Mouse (Mus musculus) stomach, embryonic 16.5 days (tissue): Measurements from ENCODE around the gene Sfmbt1. TPM values are rescaled to one million over a fixed set of nuclear protein-coding genes. Genes with fewer than 3 reads are reported as not detected.

Experiments
- ATAC-seq: fragments of 200-750 bp; cut with Nextera tagmentation; 2 replicates; pipeline ENCODE4 v1.8.0; 2017; ENCODE audit warnings: moderate number of reproducible peaks, moderate TSS enrichment; ENCODE audit not compliant: insufficient read depth, low FRiP score
- H3K27ac ChIP-seq: fragments of 300-500 bp; sonication (generic); 2 replicates; pipeline ENCODE4 v1.5.1; 2014; ENCODE audit warnings: low read length
- H3K27me3 ChIP-seq: fragments of 300-500 bp; sonication (generic); 2 replicates; pipeline ENCODE4 v1.6.1; 2014; ENCODE audit warnings: low read length, control low read depth, mixed read lengths; ENCODE audit not compliant: control insufficient read depth, insufficient read depth
- H3K36me3 ChIP-seq: fragments of 300-500 bp; sonication (generic); 2 replicates; pipeline ENCODE4 v1.6.1; 2014; ENCODE audit warnings: low read length; ENCODE audit not compliant: control insufficient read depth, insufficient read depth
- H3K4me1 ChIP-seq: fragments of 300-500 bp; sonication (generic); 2 replicates; pipeline ENCODE4 v1.6.1; 2014; ENCODE audit warnings: low read length, control low read depth, mixed read lengths; ENCODE audit not compliant: control insufficient read depth, insufficient read depth
- H3K4me2 ChIP-seq: fragments of 300-500 bp; sonication (generic); 2 replicates; pipeline ENCODE4 v1.6.1; 2014; ENCODE audit warnings: low read depth, low read length, mixed read lengths
- H3K4me3 ChIP-seq: fragments of 300-500 bp; sonication (generic); replicated peaks from 2 replicates; pipeline ENCODE4 v1.5.1; 2014; ENCODE audit warnings: mild to moderate bottlenecking, low read length
- H3K9ac ChIP-seq: fragments of 300-500 bp; sonication (generic); 2 replicates; pipeline ENCODE4 v1.6.1; 2014; ENCODE audit warnings: low read length
- H3K9me3 ChIP-seq: fragments of 300-500 bp; sonication (generic); replicated peaks from 2 replicates; pipeline ENCODE4 v1.6.1; 2016; ENCODE audit warnings: low read length, control low read depth; ENCODE audit not compliant: control insufficient read depth
- WGBS: fragments of 180-500 bp; shearing (Covaris S2); extraction: QIAGEN DNeasy Blood & Tissue Kit; methylation state at CpG from one replicate; pipeline ENCODE4 v1.1.7; 2014; 5-methylcytosine and 5-hydroxymethylcytosine counted together
- polyA plus RNA-seq: library from polyadenylated mRNA; unstranded; fragments of >200 nt; fragmentation: Nextera tagmentation; extraction: Ambion mirVana; gene quantifications from 2 replicates; pipeline ENCODE4 v1.2.1, GENCODE M21; 2015

Sfmbt1 gene
- polyA plus RNA-seq, 1 experiment from 2014 or later: 10.2 TPM

DNA sequence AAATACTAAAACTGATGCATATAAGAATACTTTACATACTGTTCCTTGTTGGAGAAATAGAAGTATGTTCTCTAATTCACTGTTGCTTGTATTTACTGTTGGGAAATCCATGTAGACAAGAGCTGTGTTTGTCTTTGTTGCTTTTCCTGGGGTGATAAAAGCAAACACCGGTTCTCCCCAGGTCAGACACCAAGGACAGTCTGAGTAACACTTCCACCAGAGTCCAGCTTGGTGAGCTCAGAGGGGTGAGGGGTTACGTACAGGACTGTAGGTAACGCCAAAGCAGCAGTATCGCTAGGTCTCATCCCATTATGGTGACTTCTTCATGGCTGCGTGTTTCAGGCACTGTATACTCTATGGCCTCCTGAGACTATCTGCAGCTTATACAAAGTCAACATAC is 20.0 kb downstream of the Sfmbt1 start:
- no peak overlapping the region for H3K9ac ChIP-seq
- H3K4me3 ChIP-seq: no peak overlapping the region
- H3K27me3 ChIP-seq: no peaks in the 10 kb centered on the region
- no peaks in the 10 kb centered on the region for H3K36me3 ChIP-seq
- H3K9me3 ChIP-seq: no peaks in the 10 kb centered on the region
- H3K4me2 ChIP-seq: no peak overlapping the region
- WGBS: 92% methylated on average over 5 of the region's 5 CpGs
- H3K27ac ChIP-seq: no peak overlapping the region
- no peaks in the 10 kb centered on the region for H3K4me1 ChIP-seq
- ATAC-seq: no peak

DNA sequence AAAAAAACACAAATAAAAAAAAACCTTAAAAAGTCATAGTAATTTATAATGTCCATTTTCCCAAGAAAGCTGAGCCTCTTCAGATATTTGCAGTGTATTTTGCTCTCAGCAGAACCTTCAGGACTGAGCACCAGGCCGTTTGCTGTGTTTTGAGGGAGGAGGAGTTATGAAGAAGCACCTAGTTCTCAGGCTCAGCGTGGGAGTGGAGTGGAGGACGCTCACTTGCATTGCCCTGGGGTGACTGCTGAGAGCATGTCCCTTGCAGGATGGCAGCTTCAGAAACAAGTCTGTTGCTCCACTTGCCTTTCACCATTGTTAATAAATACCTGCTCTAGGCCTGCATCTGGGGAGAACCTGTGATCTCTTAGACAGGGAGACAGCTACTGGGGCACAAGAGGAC is 21.2 kb downstream of the Sfmbt1 start:
- Histone ChIP-seq H3K9me3 (no peaks in the 10 kb centered on the region), H3K4me2 (no peak overlapping the region), H3K27me3 (no peaks in the 10 kb centered on the region), H3K27ac (no peak overlapping the region), H3K36me3 (no peaks in the 10 kb centered on the region), H3K4me1 (no peaks in the 10 kb centered on the region), H3K4me3 (no peak overlapping the region), H3K9ac (no peak overlapping the region)
- WGBS: 70% methylated on average over 3 of the region's 3 CpGs
- ATAC-seq: no peak

DNA sequence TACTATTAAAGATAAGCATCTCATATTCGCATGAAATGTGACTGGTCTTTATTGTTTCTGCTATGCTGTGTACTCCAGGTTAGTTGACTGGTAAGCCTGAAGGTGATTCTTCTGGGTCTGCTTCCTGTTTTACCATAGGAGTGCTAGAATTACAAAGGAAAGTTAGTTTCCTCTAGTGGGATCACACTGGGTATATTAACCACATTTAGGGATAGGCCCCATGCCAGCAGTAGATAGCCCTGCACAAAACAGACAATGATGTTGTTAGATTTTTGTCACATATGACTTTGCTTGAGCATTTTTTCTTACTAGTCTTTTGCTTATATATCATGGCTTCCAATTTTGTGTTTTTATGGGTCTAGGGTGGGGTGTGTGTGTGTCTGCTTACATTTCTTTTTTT is 21.8 kb downstream of the Sfmbt1 start:
- no peaks in the 10 kb centered on the region for H3K27me3 ChIP-seq
- H3K9ac ChIP-seq: no peak overlapping the region
- no peaks in the 10 kb centered on the region for H3K4me1 ChIP-seq
- ATAC-seq: no peak
- WGBS: 81% methylated on average over 1 of the region's 1 CpGs
- no peak overlapping the region for H3K4me2 ChIP-seq
- no peaks in the 10 kb centered on the region for H3K36me3 ChIP-seq
- no peak overlapping the region for H3K4me3 ChIP-seq
- no peaks in the 10 kb centered on the region for H3K9me3 ChIP-seq
- H3K27ac ChIP-seq: no peak overlapping the region

DNA sequence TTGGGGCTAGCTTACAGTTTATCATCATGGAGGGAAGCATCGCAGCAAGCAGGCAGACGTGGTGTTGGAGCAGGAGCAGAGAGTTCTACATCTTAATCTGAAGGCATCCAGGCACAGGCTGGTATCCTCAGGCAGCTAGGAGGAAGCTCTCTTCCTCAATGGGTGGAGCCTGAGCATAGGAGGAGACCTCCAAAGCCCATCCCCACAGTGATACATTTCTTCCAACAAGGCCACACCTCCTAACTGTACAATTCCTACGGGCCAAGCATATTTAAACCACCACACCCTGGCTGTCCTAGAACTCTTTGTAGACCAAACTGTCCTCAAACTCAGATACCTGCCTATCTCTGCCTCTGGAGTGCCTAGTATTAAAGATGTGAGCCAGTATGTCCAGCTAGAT is 29.2 kb downstream of the Sfmbt1 start:
- Histone ChIP-seq H3K27ac (no peak overlapping the region), H3K4me1 (no peaks in the 10 kb centered on the region), H3K4me2 (no peak overlapping the region), H3K27me3 (no peaks in the 10 kb centered on the region), H3K36me3 (no peaks in the 10 kb centered on the region), H3K9ac (no peak overlapping the region), H3K9me3 (no peaks in the 10 kb centered on the region), H3K4me3 (no peak overlapping the region)
- no peak for ATAC-seq
- 67% methylated on average over 3 of the region's 3 CpGs for WGBS

DNA sequence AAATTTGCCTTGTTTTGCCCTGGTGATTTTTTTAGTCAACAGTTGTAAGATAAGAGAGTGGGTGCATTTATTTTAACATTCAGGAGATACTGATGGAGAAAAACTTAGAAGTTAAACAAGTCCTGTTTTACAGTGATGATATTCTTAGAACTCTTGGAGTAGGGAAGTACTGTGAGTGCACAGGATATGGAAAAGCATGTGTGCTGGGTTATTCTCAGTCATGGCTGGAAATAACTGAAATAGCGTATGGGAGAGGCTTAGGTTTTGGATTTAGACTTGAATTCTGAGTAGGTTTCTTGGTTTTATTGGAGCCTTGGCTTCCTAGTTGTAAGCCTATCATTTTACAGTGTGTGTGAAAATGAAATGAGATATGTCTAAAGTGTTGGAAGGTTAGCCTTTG is 31.5 kb downstream of the Sfmbt1 start:
- no peaks in the 10 kb centered on the region for H3K36me3 ChIP-seq
- H3K4me2 ChIP-seq: no peak overlapping the region
- no peak overlapping the region for H3K9ac ChIP-seq
- H3K27me3 ChIP-seq: no peaks in the 10 kb centered on the region
- no peak for ATAC-seq
- no peak overlapping the region for H3K4me3 ChIP-seq
- no peak overlapping the region for H3K27ac ChIP-seq
- H3K4me1 ChIP-seq: no peaks in the 10 kb centered on the region
- 93% methylated on average over 1 of the region's 1 CpGs for WGBS
- H3K9me3 ChIP-seq: no peaks in the 10 kb centered on the region

DNA sequence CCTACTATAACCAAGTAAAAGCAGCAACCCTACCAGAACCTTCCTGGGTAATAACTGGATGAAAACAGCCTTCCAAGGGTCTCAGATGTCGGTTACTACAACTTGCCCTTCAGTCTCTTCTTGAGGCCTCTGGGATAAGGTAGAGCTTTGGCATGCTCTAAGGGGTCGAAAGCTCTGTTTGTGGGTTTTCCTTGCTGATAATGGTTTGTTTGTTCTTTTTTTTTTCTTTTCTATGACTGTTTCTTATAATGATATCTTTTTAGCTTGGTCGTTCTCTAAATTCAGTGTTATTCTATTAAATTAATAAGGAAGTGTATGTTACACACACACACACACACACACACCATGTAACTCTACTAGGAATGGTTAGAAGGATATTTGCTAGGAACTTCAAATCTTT is 42.6 kb downstream of the Sfmbt1 start:
- ATAC-seq: no peak

DNA sequence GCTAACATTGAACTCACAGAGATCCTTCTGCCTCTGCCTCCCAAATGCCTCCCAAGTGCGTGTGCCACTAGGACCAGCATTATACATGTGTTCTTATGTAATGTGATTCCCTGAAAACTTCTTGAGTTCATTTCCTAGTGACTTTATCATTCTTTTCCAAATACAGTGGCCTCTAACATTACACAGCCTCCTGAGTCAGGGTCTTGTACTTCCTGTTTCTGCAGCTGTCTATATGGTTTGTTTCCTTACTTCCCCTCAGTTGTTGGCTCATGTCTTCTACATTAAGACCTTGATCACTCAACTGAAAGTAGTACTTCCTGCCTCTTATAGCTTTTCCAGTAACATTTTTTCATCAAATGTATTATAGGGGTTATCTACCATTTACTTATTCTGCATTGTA is 46.6 kb downstream of the Sfmbt1 start:
- Histone ChIP-seq H3K4me3 (no peak overlapping the region), H3K27me3 (no peaks in the 10 kb centered on the region), H3K27ac (no peak overlapping the region), H3K4me1 (no peaks in the 10 kb centered on the region), H3K9me3 (no peaks in the 10 kb centered on the region), H3K36me3 (no peaks in the 10 kb centered on the region), H3K9ac (no peak overlapping the region), H3K4me2 (no peak overlapping the region)
- WGBS: 96% methylated on average over 1 of the region's 1 CpGs
- ATAC-seq: no peak

More for the DNA sequence above, 42.6 kb downstream of the Sfmbt1 start:
- Histone ChIP-seq H3K9ac (no peak overlapping the region), H3K9me3 (no peaks in the 10 kb centered on the region), H3K27ac (no peak overlapping the region), H3K4me3 (no peak overlapping the region), H3K4me1 (no peaks in the 10 kb centered on the region), H3K4me2 (no peak overlapping the region), H3K36me3 (no peaks in the 10 kb centered on the region), H3K27me3 (no peaks in the 10 kb centered on the region)
- 74% methylated on average over 3 of the region's 3 CpGs for WGBS

DNA sequence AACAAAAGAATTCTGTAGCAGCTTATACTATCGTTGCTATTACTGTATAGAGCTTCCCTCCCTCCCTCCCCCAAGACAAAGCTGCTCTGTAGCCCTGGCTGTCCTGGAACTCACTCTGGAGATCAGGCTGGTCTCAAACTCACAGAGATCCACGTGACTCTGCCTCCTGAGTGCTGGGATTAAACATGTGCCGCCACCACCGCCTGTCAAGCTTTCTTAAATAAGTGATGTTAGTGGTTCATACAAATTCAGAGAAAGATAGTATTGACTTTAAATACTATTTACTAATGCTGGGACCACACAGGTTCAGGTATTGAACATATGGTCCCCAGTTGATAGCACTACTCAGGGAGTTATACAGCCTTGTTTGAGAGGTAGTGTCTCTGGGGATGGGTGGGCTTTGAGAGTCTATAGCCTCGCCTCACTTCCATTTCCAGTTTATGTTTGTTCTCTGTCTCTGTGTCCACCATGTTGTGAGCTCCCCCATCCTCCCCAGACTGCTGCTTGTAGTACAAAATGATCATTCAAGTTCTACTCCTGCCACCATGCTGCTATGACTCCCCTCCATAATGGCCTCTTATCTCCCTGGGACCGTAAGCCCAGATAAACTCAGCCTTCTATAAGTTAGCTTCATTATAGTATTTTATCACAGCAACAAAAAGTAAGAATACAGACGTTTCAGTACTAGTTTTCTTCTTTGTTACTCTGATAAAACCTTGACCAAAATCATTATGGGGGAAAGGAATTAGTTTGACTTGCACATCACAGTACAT is 47.7 kb downstream of the Sfmbt1 start:
- Histone ChIP-seq H3K4me3 (no peak overlapping the region), H3K9ac (no peak overlapping the region), H3K4me1 (no peaks in the 10 kb centered on the region), H3K4me2 (no peak overlapping the region), H3K36me3 (no peaks in the 10 kb centered on the region), H3K9me3 (no peaks in the 10 kb centered on the region), H3K27me3 (no peaks in the 10 kb centered on the region), H3K27ac (no peak overlapping the region)
- WGBS: 84% methylated on average over 7 of the region's 7 CpGs
- ATAC-seq: no peak

DNA sequence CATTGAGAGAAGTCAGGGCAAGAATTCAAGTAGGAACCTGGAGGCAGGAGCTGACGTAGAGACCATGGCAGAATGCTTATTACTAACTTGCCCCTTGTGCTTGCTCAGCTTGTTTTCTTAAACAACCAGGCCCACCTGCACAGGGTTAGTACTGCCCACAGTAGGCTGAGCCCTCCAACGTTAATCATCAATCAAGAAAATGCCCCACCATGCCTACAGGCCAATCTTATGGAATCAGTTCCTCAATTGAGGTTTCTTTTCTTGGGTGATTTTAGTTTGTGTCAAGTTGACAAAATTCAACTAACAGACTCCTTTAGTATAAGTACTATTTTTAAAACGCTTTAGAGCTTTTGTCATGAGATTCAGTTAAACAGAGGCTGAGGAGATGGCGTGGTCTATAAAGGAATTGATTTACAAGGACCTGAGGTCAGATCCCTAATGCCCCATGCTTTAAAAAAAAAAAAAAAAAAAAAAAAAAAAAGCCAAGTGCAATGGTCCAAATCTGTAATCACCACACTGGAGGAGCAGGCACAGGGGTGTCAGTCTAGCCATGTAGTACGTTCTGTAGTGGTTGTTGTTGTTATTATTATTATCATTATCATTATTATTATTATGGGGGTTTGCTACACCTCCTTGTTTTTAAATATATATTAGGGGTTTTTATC is 48.4 kb downstream of the Sfmbt1 start:
- H3K27ac ChIP-seq: no peak overlapping the region
- no peaks in the 10 kb centered on the region for H3K36me3 ChIP-seq
- H3K4me2 ChIP-seq: no peak overlapping the region
- H3K4me3 ChIP-seq: no peak overlapping the region
- WGBS: 62% methylated on average over 5 of the region's 5 CpGs
- H3K9ac ChIP-seq: no peak overlapping the region
- no peaks in the 10 kb centered on the region for H3K27me3 ChIP-seq
- H3K9me3 ChIP-seq: no peaks in the 10 kb centered on the region
- ATAC-seq: no peak
- no peaks in the 10 kb centered on the region for H3K4me1 ChIP-seq
